Mouse (Mus musculus) thymus, postnatal 25 days (tissue): ENCODE measurements around the gene Lrrc36.

ENCODE experiments used
- DNase-seq: peaks from one replicate; pipeline ENCODE4 v3.0.0; 2022

Gene Lrrc36

GRCm38 (mm10) chr8:105413391-105413790 lies at the start of gene Lrrc36, which contains the start of gene Kctd19:
Lrrc36 (plus strand) TSS chr8:105413571.
Kctd19 (minus strand) TSS chr8:105413502.
- peak; percentile 37 for DNase-seq

- peak; percentile 29 for DNase-seq
Observed at GRCm38 (mm10) chr8:105367107-105367506, 46.3 kb upstream of the Lrrc36 start.

- DNase-seq, result no peak
Observed at GRCm38 (mm10) chr8:105372473-105372872, 40.9 kb upstream of the Lrrc36 start.

DNA sequence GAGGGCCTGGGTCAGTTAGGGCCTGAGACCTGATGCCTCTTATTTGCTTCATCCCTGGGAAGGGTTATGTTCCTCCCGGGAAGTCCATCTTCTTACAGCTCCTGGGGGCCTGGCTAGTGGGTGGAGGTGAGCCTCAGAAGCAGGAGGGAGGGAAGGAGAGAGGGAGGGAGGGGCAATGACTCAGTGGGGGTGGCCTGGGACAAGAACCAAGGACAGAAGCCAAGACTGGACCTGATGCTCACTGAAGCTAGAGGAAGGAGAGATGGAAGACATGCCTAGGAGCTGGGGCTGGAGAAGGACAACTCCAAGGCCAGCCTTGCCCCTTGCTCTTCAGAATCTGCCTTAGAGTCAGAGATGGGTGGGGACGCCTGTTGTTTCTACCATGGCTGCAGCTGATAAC lies 40.3 kb upstream of the Lrrc36 start, which contains the start of gene Plekhg4:
Gene Plekhg4 (plus strand): TSS at position 243 of the 400 bp plus-strand sequence.
- no peak for DNase-seq

- DNase-seq, result peak; percentile 11
Observed at GRCm38 (mm10) chr8:105374513-105374966, 38.8 kb upstream of the Lrrc36 start.

- DNase-seq, result no peak
Observed at GRCm38 (mm10) chr8:105378673-105379072, 34.7 kb upstream of the Lrrc36 start.

GRCm38 (mm10) chr8:105380308-105380707 lies 33.1 kb upstream of the Lrrc36 start:
- DNase-seq, result no peak

GRCm38 (mm10) chr8:105384070-105384469 lies 29.3 kb upstream of the Lrrc36 start:
- DNase-seq, result no peak

- no peak for DNase-seq
Observed at GRCm38 (mm10) chr8:105387151-105387550, 26.2 kb upstream of the Lrrc36 start.

GRCm38 (mm10) chr8:105389096-105389495 lies 24.3 kb upstream of the Lrrc36 start:
- no peak for DNase-seq

DNA sequence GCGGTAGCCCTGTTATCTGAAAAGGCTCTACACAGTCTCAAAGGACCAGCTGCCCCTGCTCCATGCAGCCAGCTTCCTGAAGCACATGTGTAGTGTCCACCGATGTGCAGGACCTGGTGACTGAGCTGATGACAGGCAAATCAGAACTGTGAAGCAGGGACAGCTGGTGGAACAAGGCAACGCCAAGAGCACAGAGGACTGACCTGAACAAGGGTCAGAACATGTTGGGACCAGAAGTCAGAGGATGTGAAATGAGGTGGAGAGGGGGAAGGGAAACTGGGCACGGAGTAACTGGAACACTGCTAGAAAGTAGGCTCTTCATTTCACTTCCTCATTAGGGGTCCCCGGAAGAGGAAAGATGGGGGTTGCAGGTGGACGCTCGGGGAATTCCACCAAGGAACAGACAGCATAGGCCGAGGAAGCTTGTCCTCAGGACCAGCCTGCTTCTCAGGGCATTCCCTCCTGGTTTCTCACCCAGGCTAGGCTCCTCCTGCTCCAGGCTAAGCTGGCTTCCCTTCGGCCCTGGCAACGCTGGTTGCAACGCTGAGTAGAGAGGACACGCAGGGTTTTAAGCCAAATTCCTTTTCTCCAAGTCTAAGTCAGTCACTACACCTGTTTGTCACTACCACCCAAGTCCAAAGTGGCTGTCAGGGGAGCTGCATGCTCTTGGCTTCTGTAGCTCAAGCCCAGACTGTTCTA lies 20.1 kb upstream of the Lrrc36 start:
- DNase-seq, result no peak

GRCm38 (mm10) chr8:105393915-105394314 lies 19.5 kb upstream of the Lrrc36 start:
- DNase-seq, result no peak

DNA sequence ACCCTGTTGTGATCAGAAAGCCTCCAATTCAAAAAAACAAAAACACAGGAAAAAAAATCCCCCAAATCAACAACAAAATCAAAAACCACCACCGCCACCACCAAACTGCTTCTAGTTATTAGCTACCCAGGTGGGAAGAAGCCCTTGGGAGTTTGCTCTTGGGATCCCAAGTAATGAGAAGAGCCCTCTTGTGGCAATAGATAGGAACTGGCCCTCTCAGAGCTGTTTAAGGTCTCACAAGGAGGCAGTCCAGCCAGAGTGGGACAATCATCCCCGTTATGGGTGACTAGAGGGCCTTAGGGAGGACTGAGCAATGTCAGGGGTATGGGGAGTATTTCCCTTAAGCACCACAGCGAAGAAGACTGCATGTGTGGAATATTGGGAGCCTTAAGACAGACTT lies 15.6 kb upstream of the Lrrc36 start:
- peak; percentile 36 for DNase-seq

GRCm38 (mm10) chr8:105400016-105400415 lies 13.4 kb upstream of the Lrrc36 start:
- no peak for DNase-seq

DNA sequence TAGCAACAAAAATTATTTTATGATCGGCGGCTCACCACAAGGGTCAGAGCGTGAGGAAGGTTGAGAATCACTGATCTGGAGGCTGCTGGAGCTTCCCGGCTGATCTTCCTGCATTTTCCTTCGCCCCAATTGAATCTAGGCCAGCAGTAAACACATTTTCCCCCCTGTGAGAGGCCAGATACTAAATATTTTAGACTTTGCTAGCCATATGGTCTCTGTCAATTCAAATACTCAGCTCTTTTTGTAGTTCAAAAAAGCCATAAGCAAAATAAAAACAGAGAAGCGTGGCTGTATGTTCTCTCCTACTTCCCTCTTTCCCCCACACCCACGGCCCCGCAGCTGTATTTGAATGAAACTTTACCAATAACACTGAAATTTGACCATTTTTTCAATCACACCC lies 9.9 kb upstream of the Lrrc36 start:
- no peak for DNase-seq

- no peak for DNase-seq
Observed at GRCm38 (mm10) chr8:105404496-105404895, 8.9 kb upstream of the Lrrc36 start.

DNA sequence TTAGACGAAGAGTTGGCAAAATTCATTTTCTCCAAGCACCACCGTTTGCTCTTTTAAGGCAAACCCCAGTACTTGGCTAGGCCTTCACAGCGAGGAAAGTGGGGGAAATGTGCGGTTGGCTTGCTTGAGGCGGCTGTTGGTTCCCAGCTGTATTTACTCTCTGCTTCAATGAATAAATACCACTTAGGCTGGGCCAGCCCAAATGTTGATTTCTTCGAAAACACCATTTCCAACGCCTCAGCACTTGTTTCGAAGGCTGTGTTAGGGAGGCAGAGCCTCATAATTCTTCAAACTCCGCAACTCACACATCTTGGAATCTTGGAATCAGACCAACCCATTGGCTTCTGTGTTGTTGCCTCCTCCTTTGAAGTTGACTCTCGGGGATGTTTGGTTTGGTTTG lies 7.0 kb upstream of the Lrrc36 start:
- DNase-seq, result no peak

DNA sequence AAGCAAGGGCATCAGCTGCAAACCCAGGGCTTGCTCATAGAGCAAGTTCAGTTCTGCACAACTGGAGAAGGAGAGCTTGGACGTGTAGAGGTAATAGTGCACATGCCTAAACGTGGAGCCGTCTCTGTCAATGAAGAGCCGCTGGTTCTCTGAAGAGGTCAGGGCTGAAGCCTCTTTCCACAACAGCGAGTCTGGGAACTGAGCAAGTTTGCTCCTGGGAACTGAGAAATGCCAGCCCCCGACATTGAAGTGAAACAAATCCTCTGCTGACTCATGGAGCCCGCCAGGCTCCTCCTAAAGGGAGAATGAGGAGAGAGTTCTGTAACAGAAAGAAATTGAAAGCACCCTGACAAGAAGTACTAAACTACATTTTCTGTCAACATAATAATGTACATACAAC lies 5.0 kb upstream of the Lrrc36 start:
- no peak for DNase-seq

GRCm38 (mm10) chr8:105409947-105410346 lies 3.4 kb upstream of the Lrrc36 start:
- DNase-seq, result no peak

GRCm38 (mm10) chr8:105418992-105419391 lies 5.6 kb downstream of the Lrrc36 start:
- DNase-seq, result no peak

DNA sequence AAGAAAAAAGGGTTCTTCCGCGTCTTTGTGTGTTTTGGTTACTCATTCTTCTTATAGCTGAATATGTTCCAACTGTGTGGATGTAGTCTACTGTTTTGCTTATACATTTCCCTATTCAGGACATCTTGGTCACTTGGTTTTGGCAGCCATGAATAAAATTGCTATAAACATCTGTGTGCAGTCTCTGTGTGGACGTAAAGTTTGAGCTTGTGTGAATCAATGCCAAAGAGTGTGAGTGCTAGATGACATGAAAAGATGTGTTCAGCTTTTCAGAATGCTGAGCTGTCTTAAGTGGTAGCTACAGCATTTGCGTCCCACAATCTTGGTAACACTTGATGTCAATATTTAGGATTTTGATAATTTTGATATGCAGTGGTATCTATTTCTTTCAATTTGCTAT lies 6.4 kb downstream of the Lrrc36 start:
- DNase-seq, result no peak

GRCm38 (mm10) chr8:105422006-105422405 lies 8.6 kb downstream of the Lrrc36 start:
- no peak for DNase-seq

DNA sequence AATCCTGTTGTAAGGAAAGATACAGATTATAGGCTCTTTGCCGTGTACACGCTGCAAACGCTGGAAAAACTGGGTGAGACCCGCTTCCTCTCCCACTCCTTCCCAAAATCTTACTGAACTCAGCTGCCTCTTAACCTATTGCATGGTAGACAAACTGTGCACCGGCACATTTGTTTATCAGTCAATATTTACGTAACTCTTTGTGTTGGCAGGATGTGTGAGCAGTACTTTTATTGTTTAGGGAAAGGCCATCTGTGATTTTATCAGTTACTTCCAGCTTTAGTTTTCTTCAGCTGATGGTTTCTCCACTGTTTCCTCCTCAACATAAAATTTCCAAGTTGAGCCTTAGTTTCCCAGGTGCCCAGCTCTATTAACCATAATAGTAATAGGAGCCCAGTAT lies 13.5 kb downstream of the Lrrc36 start:
- DNase-seq, result no peak

DNA sequence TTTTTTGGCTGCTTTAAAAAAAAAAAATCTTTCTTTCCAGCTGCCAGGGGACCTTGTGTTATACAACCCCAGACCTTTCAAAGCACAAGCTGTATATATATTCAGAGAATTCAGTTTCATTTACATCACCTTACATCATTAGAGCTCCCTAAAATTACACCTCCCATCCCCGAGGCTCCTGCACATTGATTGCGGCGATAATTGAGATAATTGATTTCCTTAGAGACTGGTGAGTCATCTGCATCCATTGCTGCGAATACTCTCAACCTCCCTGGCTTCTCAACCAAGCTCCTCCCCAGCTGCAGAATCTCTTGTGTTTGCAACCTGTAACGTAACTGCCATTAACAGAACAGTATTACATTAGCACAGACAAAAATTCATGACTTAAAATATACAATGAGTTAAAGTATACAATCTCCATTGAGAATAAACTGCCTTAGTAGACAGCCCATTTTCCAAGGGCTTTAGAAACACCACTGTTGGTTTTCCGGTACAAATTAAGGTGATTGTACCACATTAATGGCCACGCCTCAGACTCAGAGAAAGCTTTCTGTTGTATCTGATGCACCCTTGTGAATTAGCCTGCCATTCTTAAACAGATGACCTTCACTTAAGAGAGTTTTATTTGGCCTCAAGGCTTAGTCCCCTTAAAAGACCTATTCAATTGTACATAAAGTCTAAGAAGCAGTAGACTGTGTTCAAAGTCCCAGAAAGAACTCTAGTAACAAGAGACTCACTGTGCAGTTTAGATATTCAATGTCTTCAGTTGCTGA lies 18.6 kb downstream of the Lrrc36 start:
- no peak for DNase-seq
